Mouse (Mus musculus) heart, embryonic 16.5 days (tissue): ENCODE data around the gene Prkg1. TPM values are rescaled to one million over a fixed set of nuclear protein-coding genes. Genes with fewer than 3 reads are reported as not detected.

Experiments
- ATAC-seq: fragments of 200-750 bp; cut with Nextera tagmentation; replicated peaks from 2 replicates; pipeline ENCODE4 v1.8.0; 2017; ENCODE audit warnings: moderate number of reproducible peaks; ENCODE audit not compliant: insufficient read depth, low FRiP score; ENCODE audit errors: extremely low read depth
- H3K27ac ChIP-seq: fragments of 300-500 bp; sonication (generic); 2 replicates; pipeline ENCODE4 v1.5.1; 2014; ENCODE audit warnings: mild to moderate bottlenecking, low read length, control low read depth, moderate library complexity
- H3K27me3 ChIP-seq: fragments of 300-500 bp; sonication (generic); 2 replicates; pipeline ENCODE4 v1.6.1; 2014; ENCODE audit warnings: low read length, mixed read lengths; ENCODE audit not compliant: control insufficient read depth, insufficient read depth
- H3K36me3 ChIP-seq: fragments of 300-500 bp; sonication (generic); 2 replicates; pipeline ENCODE4 v1.6.1; 2014; ENCODE audit not compliant: control insufficient read depth, insufficient read depth
- H3K4me1 ChIP-seq: fragments of 300-500 bp; sonication (generic); 2 replicates; pipeline ENCODE4 v1.6.1; 2014; ENCODE audit warnings: low read length, mixed read lengths; ENCODE audit not compliant: control insufficient read depth, insufficient read depth
- H3K4me2 ChIP-seq: fragments of 300-500 bp; sonication (generic); 2 replicates; pipeline ENCODE4 v1.6.1; 2014; ENCODE audit warnings: low read depth, mild to moderate bottlenecking, control low read depth, low read length
- H3K4me3 ChIP-seq: fragments of 300-500 bp; sonication (generic); 2 replicates; pipeline ENCODE4 v1.5.1; 2014; ENCODE audit warnings: mild to moderate bottlenecking, control low read depth, low read length
- H3K9ac ChIP-seq: fragments of 300-500 bp; sonication (generic); 2 replicates; pipeline ENCODE4 v1.6.1; 2014; ENCODE audit warnings: low read length, control low read depth
- H3K9me3 ChIP-seq: fragments of 300-500 bp; sonication (generic); replicated peaks from 2 replicates; pipeline ENCODE4 v1.6.1; 2016; ENCODE audit warnings: low read length; ENCODE audit not compliant: control insufficient read depth
- WGBS: fragments of 180-500 bp; shearing (Covaris S2); extraction: QIAGEN DNeasy Blood & Tissue Kit; methylation state at CpG from one replicate; pipeline ENCODE4 v1.1.7; 2014; 5-methylcytosine and 5-hydroxymethylcytosine counted together
- polyA plus RNA-seq: library from polyadenylated mRNA; unstranded; fragments of >200 nt; fragmentation: Nextera tagmentation; extraction: Ambion mirVana; gene quantifications from 2 replicates; pipeline ENCODE4 v1.2.1, GENCODE M21; 2015

Gene Prkg1
- polyA plus RNA-seq, result 6.5 and 6.8 TPM in 2 replicates

DNA sequence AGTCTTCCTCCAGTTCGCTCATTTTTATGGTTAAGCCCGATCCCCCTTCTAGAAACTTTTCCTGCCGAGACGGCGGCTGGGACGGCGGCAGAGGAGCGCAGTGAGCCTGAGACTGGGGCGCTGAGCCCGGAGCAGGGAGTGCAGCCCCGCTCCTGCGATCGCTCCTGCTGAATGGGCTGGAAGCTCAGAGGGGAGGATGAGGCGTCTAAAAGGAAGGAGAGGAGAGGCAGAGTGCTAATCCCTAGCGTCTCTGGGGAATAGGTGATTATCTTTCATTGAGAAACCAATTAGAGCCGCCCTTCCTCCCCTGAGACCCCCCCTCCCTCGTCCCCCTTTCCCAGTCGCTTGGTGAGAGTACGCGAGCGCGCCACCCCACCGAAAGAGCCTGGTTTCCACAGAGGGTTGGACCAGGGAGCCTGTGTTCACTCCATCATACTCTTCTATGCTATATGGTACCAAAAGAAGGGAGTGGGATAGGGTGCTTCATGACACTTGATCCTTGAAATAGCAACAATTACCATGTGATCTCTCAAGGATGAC lies at the start of gene Prkg1:
Gene Prkg1, minus strand, starts transcription at position 233 of the 540 bp plus-strand sequence.
- peak within 1 kb of the TSS; percentile 94 for H3K27ac ChIP-seq
- H3K9me3 ChIP-seq, result no peaks in the 10 kb centered on the region
- peaks cover 6% of the 10 kb centered on the region; the same call in 1 of the 2 replicates for H3K4me1 ChIP-seq
- H3K9ac ChIP-seq, result peak within 1 kb of the TSS; percentile 83
- H3K27me3 ChIP-seq, result no peaks in the 10 kb centered on the region
- ATAC-seq, result peak; percentile 78
- peak within 1 kb of the TSS; percentile 85 for H3K4me3 ChIP-seq
- H3K36me3 ChIP-seq, result no peaks in the 10 kb centered on the region
- WGBS, result under 1% methylated on average over 22 of the region's 23 CpGs
- H3K4me2 ChIP-seq, result peak within 1 kb of the TSS; percentile 71

DNA sequence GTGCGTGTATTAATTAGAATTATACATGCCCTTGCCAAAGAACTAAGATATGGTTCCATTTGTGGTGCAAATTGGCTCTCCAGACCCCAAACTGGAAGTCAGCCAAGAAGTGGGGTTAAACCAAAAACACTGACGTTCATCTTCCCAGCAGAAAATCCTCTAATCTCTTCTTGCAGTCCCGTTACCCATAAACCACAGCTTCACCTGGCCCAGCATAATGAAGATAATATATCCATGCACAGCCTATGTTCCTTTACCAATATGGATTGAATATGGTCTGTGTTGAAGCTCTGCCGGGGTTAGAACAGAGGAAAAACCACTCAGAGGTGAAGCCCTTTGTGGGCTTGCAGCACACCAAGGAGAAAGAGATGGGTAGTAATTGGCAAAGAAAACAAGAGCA lies 48.3 kb upstream of the Prkg1 start:
- no peak overlapping the region for H3K4me3 ChIP-seq
- H3K9ac ChIP-seq, result no peak overlapping the region
- H3K36me3 ChIP-seq, result no peaks in the 10 kb centered on the region
- ATAC-seq, result no peak
- H3K4me2 ChIP-seq, result no peak overlapping the region
- H3K27me3 ChIP-seq, result no peaks in the 10 kb centered on the region
- H3K4me1 ChIP-seq, result no peaks in the 10 kb centered on the region
- no peaks in the 10 kb centered on the region for H3K9me3 ChIP-seq
- no peak overlapping the region for H3K27ac ChIP-seq
- WGBS, result 68% methylated on average over 4 of the region's 4 CpGs

DNA sequence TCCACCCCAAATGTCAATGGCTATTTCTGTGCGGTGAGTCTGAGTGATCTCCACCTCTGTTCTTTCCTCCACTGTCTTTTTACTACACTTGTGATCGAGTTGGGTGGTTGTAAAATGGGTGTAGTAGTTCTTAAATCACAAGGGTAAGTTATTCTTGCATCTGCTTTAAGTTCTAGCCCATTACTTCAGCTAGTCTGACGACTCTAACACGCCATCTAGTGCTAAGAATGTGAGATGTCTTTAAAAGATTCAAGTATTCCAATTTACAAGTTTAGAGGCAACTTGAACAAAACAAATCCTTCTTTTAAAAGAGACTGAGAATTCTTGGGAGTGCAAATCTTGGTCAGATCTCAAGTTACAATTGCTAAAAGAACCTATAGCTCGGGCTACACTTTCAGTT lies 46.5 kb upstream of the Prkg1 start:
- Histone ChIP-seq H3K27me3 (no peaks in the 10 kb centered on the region), H3K9ac (no peak overlapping the region), H3K36me3 (no peaks in the 10 kb centered on the region), H3K27ac (no peak overlapping the region), H3K4me1 (no peaks in the 10 kb centered on the region), H3K4me2 (no peak overlapping the region), H3K4me3 (no peak overlapping the region), H3K9me3 (no peaks in the 10 kb centered on the region)
- no peak for ATAC-seq
- 36% methylated on average over 5 of the region's 5 CpGs for WGBS

DNA sequence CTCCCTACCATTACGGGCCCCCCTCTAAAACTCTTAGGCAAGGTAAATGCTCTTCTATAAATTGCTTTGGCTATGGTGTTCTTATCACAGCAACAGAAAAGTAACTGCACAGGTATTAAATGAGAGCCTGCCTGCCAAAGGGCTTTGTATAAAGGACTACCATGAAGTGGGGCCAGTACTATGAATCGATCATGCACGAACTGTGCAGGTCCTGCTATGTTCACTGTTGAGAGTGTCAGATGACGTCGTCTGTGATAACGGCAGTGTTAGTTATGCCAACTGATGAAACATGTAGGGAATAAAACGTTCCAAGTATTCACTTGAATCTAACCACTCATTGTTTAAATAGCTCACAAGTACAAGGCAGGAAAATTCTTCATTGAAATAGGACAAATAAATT lies 40.6 kb upstream of the Prkg1 start:
- Histone ChIP-seq H3K9me3 (no peaks in the 10 kb centered on the region), H3K27me3 (no peaks in the 10 kb centered on the region), H3K4me1 (peaks cover 9% of the 10 kb centered on the region), H3K27ac (no peak overlapping the region), H3K4me3 (no peak overlapping the region), H3K36me3 (no peaks in the 10 kb centered on the region), H3K9ac (no peak overlapping the region), H3K4me2 (peak overlapping the region; percentile 16; the same call in 1 of the 2 replicates)
- no peak for ATAC-seq
- 33% methylated on average over 7 of the region's 7 CpGs for WGBS

DNA sequence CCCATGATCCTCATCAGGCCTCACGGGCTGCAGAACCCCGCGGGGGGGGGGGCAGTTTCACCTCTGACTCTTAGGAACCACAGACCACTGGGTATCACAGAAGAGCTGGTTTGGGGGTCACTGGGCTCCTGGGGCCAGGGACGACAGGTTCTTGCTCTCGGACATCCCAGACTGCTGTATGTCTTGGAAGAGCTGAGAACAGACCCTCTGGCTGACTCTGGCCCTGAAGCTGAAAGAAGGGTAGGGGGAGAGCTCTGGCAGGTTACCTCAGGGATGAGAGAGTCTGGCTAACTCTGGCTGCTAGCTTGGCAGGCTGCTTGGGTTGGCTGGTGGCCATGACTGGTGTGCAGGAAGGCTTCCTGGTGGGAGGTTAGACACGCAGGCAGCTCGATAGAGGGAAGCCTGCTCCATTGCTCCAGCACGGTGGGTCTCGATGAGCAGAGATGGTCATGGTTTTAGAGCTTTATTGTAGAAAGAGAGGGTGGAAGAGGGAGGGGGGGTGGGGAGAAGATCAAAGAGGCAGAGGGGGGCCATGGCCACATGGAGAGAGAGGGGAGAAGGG lies 30.7 kb upstream of the Prkg1 start:
- ATAC-seq, result no peak
- no peak overlapping the region for H3K27ac ChIP-seq
- H3K9me3 ChIP-seq, result no peaks in the 10 kb centered on the region
- H3K27me3 ChIP-seq, result no peaks in the 10 kb centered on the region
- H3K4me1 ChIP-seq, result peaks cover 2% of the 10 kb centered on the region; the same call in 1 of the 2 replicates
- no peak overlapping the region for H3K4me2 ChIP-seq
- H3K4me3 ChIP-seq, result no peak overlapping the region
- H3K36me3 ChIP-seq, result no peaks in the 10 kb centered on the region
- 54% methylated on average over 9 of the region's 9 CpGs for WGBS
- no peak overlapping the region for H3K9ac ChIP-seq

DNA sequence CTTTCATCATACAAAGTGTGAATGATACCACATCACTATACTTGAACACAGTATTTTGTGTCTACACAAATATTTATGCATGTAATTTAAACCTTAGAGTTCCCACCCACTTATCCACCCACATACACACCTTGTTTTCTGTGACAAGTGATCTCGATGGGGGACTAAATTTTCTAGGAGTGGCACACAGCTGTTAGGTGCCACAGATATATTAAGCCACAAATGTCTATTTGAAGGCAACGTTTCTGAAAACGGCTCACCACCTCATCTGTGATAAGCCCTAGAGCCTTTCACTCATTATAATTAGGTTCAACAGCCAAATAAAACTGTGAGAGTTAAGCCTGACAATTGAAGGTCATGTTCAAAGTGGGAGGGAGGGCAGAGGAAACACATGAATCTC lies 26.9 kb upstream of the Prkg1 start:
- 17% methylated on average over 3 of the region's 3 CpGs for WGBS

DNA sequence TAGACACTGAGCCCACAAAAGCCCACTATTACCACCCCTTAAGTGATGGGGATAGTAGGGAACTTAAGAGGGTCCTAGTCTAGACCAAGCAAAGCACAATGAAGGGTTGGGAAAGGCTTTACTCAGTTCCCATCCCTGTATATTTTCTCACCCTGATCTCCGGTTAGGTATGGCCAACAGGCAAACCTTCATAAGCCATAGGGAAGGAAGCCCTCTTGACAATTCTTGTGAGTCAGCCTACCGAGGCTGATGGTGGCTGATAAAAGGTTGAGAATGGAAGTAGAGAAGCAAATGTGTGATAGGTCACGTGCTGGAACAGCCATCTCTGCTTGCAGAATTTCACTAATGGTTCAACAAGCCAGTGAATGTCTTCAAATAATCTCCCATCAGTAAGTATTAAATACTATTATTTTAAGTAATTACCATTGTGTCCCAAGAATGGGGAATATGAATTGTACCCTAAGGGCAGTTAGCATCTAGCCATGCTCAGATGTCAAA lies 16.7 kb upstream of the Prkg1 start:
- no peak overlapping the region for H3K9ac ChIP-seq
- H3K9me3 ChIP-seq, result no peaks in the 10 kb centered on the region
- no peak overlapping the region for H3K4me3 ChIP-seq
- peaks cover 11% of the 10 kb centered on the region for H3K4me1 ChIP-seq
- ATAC-seq, result no peak
- no peaks in the 10 kb centered on the region for H3K27me3 ChIP-seq
- H3K4me2 ChIP-seq, result no peak overlapping the region
- H3K27ac ChIP-seq, result no peak overlapping the region; the same call in 1 of the 2 replicates
- 65% methylated on average over 3 of the region's 3 CpGs for WGBS
- no peaks in the 10 kb centered on the region for H3K36me3 ChIP-seq

More for the DNA sequence above, 26.9 kb upstream of the Prkg1 start:
- ATAC-seq, result no peak
- H3K36me3 ChIP-seq, result no peaks in the 10 kb centered on the region
- H3K27me3 ChIP-seq, result no peaks in the 10 kb centered on the region
- no peak overlapping the region for H3K4me2 ChIP-seq
- peaks cover 2% of the 10 kb centered on the region; the same call in 1 of the 2 replicates for H3K4me1 ChIP-seq
- H3K9me3 ChIP-seq, result no peaks in the 10 kb centered on the region
- H3K27ac ChIP-seq, result no peak overlapping the region
- no peak overlapping the region for H3K9ac ChIP-seq
- no peak overlapping the region for H3K4me3 ChIP-seq

DNA sequence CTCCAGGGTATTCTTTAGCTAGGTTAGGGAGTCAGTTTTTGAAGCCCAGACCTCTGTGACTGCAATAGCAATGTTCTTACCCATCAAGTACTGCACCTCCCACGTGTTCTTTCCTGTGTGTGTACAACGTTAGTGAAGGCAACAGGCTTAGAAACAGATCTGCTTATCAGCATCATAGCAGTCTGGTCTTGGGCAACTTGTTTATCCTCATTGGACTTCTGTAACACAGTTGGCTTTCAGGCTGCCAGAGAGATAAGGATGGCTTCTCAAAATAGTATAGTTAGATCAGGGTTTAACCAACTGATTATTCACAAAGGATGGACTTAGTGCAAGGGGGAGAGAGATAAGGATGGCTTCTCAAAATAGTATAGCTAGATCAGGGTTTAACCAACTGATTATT lies 16.2 kb upstream of the Prkg1 start:
- Histone ChIP-seq H3K4me2 (no peak overlapping the region), H3K27me3 (no peaks in the 10 kb centered on the region), H3K27ac (no peak overlapping the region), H3K4me1 (peaks cover 11% of the 10 kb centered on the region), H3K9ac (no peak overlapping the region), H3K36me3 (no peaks in the 10 kb centered on the region), H3K9me3 (no peaks in the 10 kb centered on the region), H3K4me3 (no peak overlapping the region)
- 8% methylated on average over 2 of the region's 2 CpGs for WGBS
- no peak for ATAC-seq

DNA sequence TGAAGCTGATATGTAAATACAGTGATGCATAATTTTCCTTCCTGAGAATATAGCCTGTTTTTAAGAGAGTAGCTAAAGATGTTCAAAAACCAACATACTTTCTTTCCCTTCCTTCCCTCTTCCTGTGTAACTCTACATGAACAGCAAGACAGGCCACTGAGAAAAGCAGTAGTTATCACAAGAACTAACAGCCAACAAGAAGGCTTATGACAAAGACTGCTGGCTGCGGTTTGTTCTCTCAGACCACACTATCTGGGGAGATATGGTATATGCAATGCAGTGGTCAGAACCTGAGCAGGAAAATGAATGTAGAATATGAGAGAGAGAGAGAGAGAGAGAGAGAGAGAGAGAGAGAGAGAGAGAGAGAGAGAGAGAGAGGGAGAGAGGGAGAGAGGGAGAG lies 15.4 kb upstream of the Prkg1 start:
- H3K4me1 ChIP-seq, result peaks cover 11% of the 10 kb centered on the region
- ATAC-seq, result no peak

More for the DNA sequence above, 15.4 kb upstream of the Prkg1 start:
- Histone ChIP-seq H3K4me2 (no peak overlapping the region), H3K9ac (no peak overlapping the region), H3K9me3 (no peaks in the 10 kb centered on the region), H3K27me3 (no peaks in the 10 kb centered on the region), H3K4me3 (no peak overlapping the region), H3K36me3 (no peaks in the 10 kb centered on the region), H3K27ac (no peak overlapping the region)
- WGBS, result 50% methylated on average over 1 of the region's 1 CpGs
